9 mouse cellular contexts compared by ENCODE assay signal in genomic region chr9:121398100-121398760, GRCm38 (mm10).
A peak's percentile ranks its signal among the peaks of the same experiment; 100 is the strongest.
DNase-seq lines count a peak whose midpoint lies in the region; ATAC-seq and TF ChIP-seq lines count a peak whose summit lies in the region.
"Had no signal": no experiment of that assay in that cellular context is flagged by ENCODE, and none has a peak within 500 bp of the region (broad histone marks: within the 10 kb centered on the region; RNA-seq: fewer than 3 reads in every experiment).

No protein-coding gene starts in this region.

- WGBS in heart, postnatal 0 days = 61% methylated on average over 17 of the region's 17 CpGs
- WGBS in midbrain, embryonic 14.5 days = 73% methylated on average over 17 of the region's 17 CpGs

- H3K27me3 ChIP-seq in heart, postnatal 0 days (ENCODE audit: control insufficient read depth, insufficient read depth, low read length) = no peaks in the 10 kb centered on the region
- H3K27me3 ChIP-seq in midbrain, embryonic 14.5 days (ENCODE audit: control insufficient read depth, insufficient read depth, low read length) = no peaks in the 10 kb centered on the region
- H3K27me3 ChIP-seq: heart, embryonic 15.5 days; limb, embryonic 13.5 days had no signal

- TF ChIP-seq CTCF in heart, postnatal 0 days (IDR thresholded peaks at IDR 0.05; ENCODE audit: low read depth) = no peak

- 0 out of 2 replicates have a peak overlapping the region, but pooled peaks have one; percentile 10 for H3K4me2 ChIP-seq in heart, postnatal 0 days (ENCODE audit: low read depth, low read length)
- H3K4me2 ChIP-seq in midbrain, embryonic 14.5 days (ENCODE audit: low read length) = no peak overlapping the region
- H3K4me2 ChIP-seq: heart, embryonic 15.5 days; limb, embryonic 13.5 days had no signal

- no peak for TF ChIP-seq EP300 in heart, postnatal 0 days (IDR thresholded peaks at IDR 0.05; ENCODE audit: low read depth)

- H3K4me1 ChIP-seq in heart, postnatal 0 days (ENCODE audit: control insufficient read depth, insufficient read depth) = peaks cover 12% of the 10 kb centered on the region
- peaks cover 17% of the 10 kb centered on the region for H3K4me1 ChIP-seq in midbrain, embryonic 14.5 days (ENCODE audit: control insufficient read depth, insufficient read depth, low read length)

- no peak overlapping the region for H3K9ac ChIP-seq in heart, postnatal 0 days (replicated peaks; ENCODE audit: low read depth, low read length)
- H3K9ac ChIP-seq in midbrain, embryonic 14.5 days (replicated peaks; ENCODE audit: low read length) = peak overlapping the region; percentile 26; the same call in 1 of the 2 replicates
- H3K9ac ChIP-seq: heart, embryonic 15.5 days; limb, embryonic 13.5 days had no signal

- 0 out of 2 replicates have a peak overlapping the region, but pooled peaks have one; percentile 20 for H3K27ac ChIP-seq in heart, postnatal 0 days (ENCODE audit: low read depth)
- H3K27ac ChIP-seq in midbrain, embryonic 14.5 days (replicated peaks; ENCODE audit: low read depth, low read length) = peak overlapping the region; percentile 37
- H3K27ac ChIP-seq: heart, embryonic 15.5 days; limb, embryonic 13.5 days had no signal

- 0 out of 2 replicates have a peak, but pooled peaks have one; percentile 5 for ATAC-seq in heart, postnatal 0 days (ENCODE audit: insufficient read depth, low read depth)
- no peak for ATAC-seq in midbrain, embryonic 14.5 days (ENCODE audit: low FRiP score, low TSS enrichment)

- peak; percentile 78 for DNase-seq in layer of hippocampus, adult 9-11 months
- no peak for DNase-seq in layer of hippocampus, adult 11-12 months (ENCODE audit: low spot score)
- DNase-seq in cerebellum, postnatal 14 days = peak; percentile 58 to 64
- no peak for DNase-seq in heart, postnatal 0 days (ENCODE audit: low spot score)
- no peak for DNase-seq in midbrain, embryonic 14.5 days
- no peak for DNase-seq in thymus, postnatal 25 days
- DNase-seq in thymus, postnatal 0 days (ENCODE audit: low spot score) = no peak

- peaks cover 33% of the 10 kb centered on the region for H3K36me3 ChIP-seq in heart, postnatal 0 days (replicated peaks; ENCODE audit: control insufficient read depth, insufficient read depth, low read length)
- H3K36me3 ChIP-seq in midbrain, embryonic 14.5 days (ENCODE audit: control insufficient read depth, insufficient read depth, low read length) = peaks cover 12% of the 10 kb centered on the region

- no peaks in the 10 kb centered on the region for H3K9me3 ChIP-seq in heart, postnatal 0 days (replicated peaks; ENCODE audit: control insufficient read depth, low read length)
- H3K9me3 ChIP-seq in midbrain, embryonic 14.5 days (ENCODE audit: control insufficient read depth, low read length) = no peaks in the 10 kb centered on the region
- H3K9me3 ChIP-seq: heart, embryonic 15.5 days; limb, embryonic 13.5 days had no signal

- no peak overlapping the region for H3K4me3 ChIP-seq in heart, postnatal 0 days (ENCODE audit: low read depth, low read length)
- no peak overlapping the region for H3K4me3 ChIP-seq in midbrain, embryonic 14.5 days (replicated peaks; ENCODE audit: low read depth, low read length)
- H3K4me3 ChIP-seq: heart, embryonic 15.5 days; limb, embryonic 13.5 days had no signal

Comparison
In these comparisons a context has a peak if more than half of its experiments do, and no peak if none do; other contexts are left out.
1. DNase-seq: peak in layer of hippocampus, adult 9-11 months (single experiment) and cerebellum, postnatal 14 days (2 of 2); none in layer of hippocampus, adult 11-12 months (single experiment), heart, postnatal 0 days (single experiment), midbrain, embryonic 14.5 days (single experiment), thymus, postnatal 25 days (single experiment) and thymus, postnatal 0 days (single experiment).